Mouse (Mus musculus): ENCODE results near the gene Tbc1d23. TPM values are rescaled to one million over a fixed set of nuclear protein-coding genes. Genes with fewer than 3 reads are reported as not detected.
A peak's percentile ranks its signal among the peaks of the same experiment; 100 is the strongest.

Tbc1d23 gene
- polyA plus RNA-seq, 1 experiment, result 10.7 TPM

- Histone ChIP-seq H3K4me3 (ENCODE audit: insufficient read depth, low read depth, low read length) (no peak overlapping the region), H3K4me1 (ENCODE audit: control insufficient read depth, insufficient read depth, low read length) (peaks cover 28% of the 10 kb centered on the region), H3K27ac (ENCODE audit: insufficient read depth, low read depth, low read length) (peak overlapping the region; percentile 96), H3K36me3 (ENCODE audit: control insufficient read depth, insufficient read depth, low read length) (peaks cover 20% of the 10 kb centered on the region), H3K27me3 (replicated peaks; ENCODE audit: control insufficient read depth, insufficient read depth, low read length) (no peaks in the 10 kb centered on the region)
- TF ChIP-seq CTCF (conservative IDR thresholded peaks at IDR 0.05; ENCODE audit: insufficient read depth, insufficient read length, low read depth, low read length) (no peak), POLR2A (IDR thresholded peaks at IDR 0.05; ENCODE audit: low read depth, low read length) (no peak)
- WGBS, result 72% methylated on average over 5 of the region's 5 CpGs
- no peak for DNase-seq
Measured at GRCm38 (mm10) chr16:57162841-57163240, 68.5 kb downstream of the Tbc1d23 start.

GRCm38 (mm10) chr16:57159835-57160234, 71.5 kb downstream of the Tbc1d23 start:
- WGBS, result 39% methylated on average over 7 of the region's 7 CpGs
- peak overlapping the region; percentile 43; the same call in 1 of the 2 replicates for H3K27ac ChIP-seq (ENCODE audit: insufficient read depth, low read depth, low read length)
- peaks cover 17% of the 10 kb centered on the region for H3K4me1 ChIP-seq (ENCODE audit: control insufficient read depth, insufficient read depth, low read length)
- no peaks in the 10 kb centered on the region for H3K27me3 ChIP-seq (replicated peaks; ENCODE audit: control insufficient read depth, insufficient read depth, low read length)
- no peak overlapping the region for H3K4me3 ChIP-seq (ENCODE audit: insufficient read depth, low read depth, low read length)
- H3K36me3 ChIP-seq (ENCODE audit: control insufficient read depth, insufficient read depth, low read length), result peaks cover 22% of the 10 kb centered on the region
- no peak for TF ChIP-seq POLR2A (IDR thresholded peaks at IDR 0.05; ENCODE audit: low read depth, low read length)
- TF ChIP-seq CTCF (conservative IDR thresholded peaks at IDR 0.05; ENCODE audit: insufficient read depth, insufficient read length, low read depth, low read length), result no peak
- no peak for DNase-seq

- TF ChIP-seq CTCF (conservative IDR thresholded peaks at IDR 0.05; ENCODE audit: insufficient read depth, insufficient read length, low read depth, low read length), result no peak
- TF ChIP-seq POLR2A (IDR thresholded peaks at IDR 0.05; ENCODE audit: low read depth, low read length), result no peak
- Histone ChIP-seq H3K36me3 (ENCODE audit: control insufficient read depth, insufficient read depth, low read length) (peaks cover 25% of the 10 kb centered on the region), H3K4me1 (ENCODE audit: control insufficient read depth, insufficient read depth, low read length) (peaks cover 4% of the 10 kb centered on the region; the same call in 1 of the 2 replicates), H3K27ac (ENCODE audit: insufficient read depth, low read depth, low read length) (peak overlapping the region; percentile 51; the same call in 1 of the 2 replicates), H3K4me3 (ENCODE audit: insufficient read depth, low read depth, low read length) (no peak overlapping the region), H3K27me3 (replicated peaks; ENCODE audit: control insufficient read depth, insufficient read depth, low read length) (no peaks in the 10 kb centered on the region)
- DNase-seq, result no peak
- 55% methylated on average over 4 of the region's 4 CpGs for WGBS
Measured at GRCm38 (mm10) chr16:57157728-57158127, 73.6 kb downstream of the Tbc1d23 start.

GRCm38 (mm10) chr16:57157076-57157475, 74.2 kb downstream of the Tbc1d23 start:
- Histone ChIP-seq H3K27ac (ENCODE audit: insufficient read depth, low read depth, low read length) (peak overlapping the region; percentile 59; the same call in 1 of the 2 replicates), H3K36me3 (ENCODE audit: control insufficient read depth, insufficient read depth, low read length) (peaks cover 23% of the 10 kb centered on the region), H3K27me3 (replicated peaks; ENCODE audit: control insufficient read depth, insufficient read depth, low read length) (no peaks in the 10 kb centered on the region), H3K4me3 (ENCODE audit: insufficient read depth, low read depth, low read length) (no peak overlapping the region), H3K4me1 (ENCODE audit: control insufficient read depth, insufficient read depth, low read length) (peaks cover 3% of the 10 kb centered on the region; the same call in 1 of the 2 replicates)
- TF ChIP-seq POLR2A (IDR thresholded peaks at IDR 0.05; ENCODE audit: low read depth, low read length), result no peak
- TF ChIP-seq CTCF (conservative IDR thresholded peaks at IDR 0.05; ENCODE audit: insufficient read depth, insufficient read length, low read depth, low read length), result no peak
- DNase-seq, result peak; percentile 87
- WGBS, result 47% methylated on average over 4 of the region's 4 CpGs

GRCm38 (mm10) chr16:57155899-57156298, 75.4 kb downstream of the Tbc1d23 start:
- Histone ChIP-seq H3K4me3 (ENCODE audit: insufficient read depth, low read depth, low read length) (no peak overlapping the region), H3K4me1 (ENCODE audit: control insufficient read depth, insufficient read depth, low read length) (peaks cover 3% of the 10 kb centered on the region; the same call in 1 of the 2 replicates), H3K27me3 (replicated peaks; ENCODE audit: control insufficient read depth, insufficient read depth, low read length) (no peaks in the 10 kb centered on the region), H3K36me3 (ENCODE audit: control insufficient read depth, insufficient read depth, low read length) (peaks cover 20% of the 10 kb centered on the region), H3K27ac (ENCODE audit: insufficient read depth, low read depth, low read length) (peak overlapping the region; percentile 5; the same call in 1 of the 2 replicates)
- DNase-seq, result no peak
- no peak for TF ChIP-seq CTCF (conservative IDR thresholded peaks at IDR 0.05; ENCODE audit: insufficient read depth, insufficient read length, low read depth, low read length)

GRCm38 (mm10) chr16:57151437-57151836, 79.9 kb downstream of the Tbc1d23 start:
- Histone ChIP-seq H3K27ac (ENCODE audit: insufficient read depth, low read depth, low read length) (no peak overlapping the region), H3K4me3 (ENCODE audit: insufficient read depth, low read depth, low read length) (no peak overlapping the region), H3K4me1 (ENCODE audit: control insufficient read depth, insufficient read depth, low read length) (no peaks in the 10 kb centered on the region; the same call in 1 of the 2 replicates), H3K27me3 (replicated peaks; ENCODE audit: control insufficient read depth, insufficient read depth, low read length) (no peaks in the 10 kb centered on the region), H3K36me3 (ENCODE audit: control insufficient read depth, insufficient read depth, low read length) (peaks cover 15% of the 10 kb centered on the region)
- no peak for DNase-seq
- 82% methylated on average over 4 of the region's 4 CpGs for WGBS
- TF ChIP-seq CTCF (conservative IDR thresholded peaks at IDR 0.05; ENCODE audit: insufficient read depth, insufficient read length, low read depth, low read length) (no peak), POLR2A (IDR thresholded peaks at IDR 0.05; ENCODE audit: low read depth, low read length) (no peak)

- 52% methylated on average over 5 of the region's 5 CpGs for WGBS
- Histone ChIP-seq H3K36me3 (ENCODE audit: control insufficient read depth, insufficient read depth, low read length) (peaks cover 8% of the 10 kb centered on the region), H3K27ac (ENCODE audit: insufficient read depth, low read depth, low read length) (no peak overlapping the region), H3K27me3 (replicated peaks; ENCODE audit: control insufficient read depth, insufficient read depth, low read length) (no peaks in the 10 kb centered on the region), H3K4me1 (ENCODE audit: control insufficient read depth, insufficient read depth, low read length) (peaks cover 2% of the 10 kb centered on the region; the same call in 1 of the 2 replicates), H3K4me3 (ENCODE audit: insufficient read depth, low read depth, low read length) (no peak overlapping the region)
- DNase-seq, result no peak
- TF ChIP-seq CTCF (conservative IDR thresholded peaks at IDR 0.05; ENCODE audit: insufficient read depth, insufficient read length, low read depth, low read length) (no peak), POLR2A (IDR thresholded peaks at IDR 0.05; ENCODE audit: low read depth, low read length) (no peak)
Measured at GRCm38 (mm10) chr16:57144741-57145140, 86.6 kb downstream of the Tbc1d23 start.

Measured in kidney, adult 2 months (tissue).